Mouse (Mus musculus) cerebral cortex, adult 2 months (tissue): ENCODE data around the gene Polr2c.

Source experiments
- WGBS: fragments of 180-500 bp; shearing (Covaris S2); methylation state at CpG from one replicate; pipeline ENCODE4 v1.1.7; 2018; 5-methylcytosine and 5-hydroxymethylcytosine counted together

Gene Polr2c

DNA sequence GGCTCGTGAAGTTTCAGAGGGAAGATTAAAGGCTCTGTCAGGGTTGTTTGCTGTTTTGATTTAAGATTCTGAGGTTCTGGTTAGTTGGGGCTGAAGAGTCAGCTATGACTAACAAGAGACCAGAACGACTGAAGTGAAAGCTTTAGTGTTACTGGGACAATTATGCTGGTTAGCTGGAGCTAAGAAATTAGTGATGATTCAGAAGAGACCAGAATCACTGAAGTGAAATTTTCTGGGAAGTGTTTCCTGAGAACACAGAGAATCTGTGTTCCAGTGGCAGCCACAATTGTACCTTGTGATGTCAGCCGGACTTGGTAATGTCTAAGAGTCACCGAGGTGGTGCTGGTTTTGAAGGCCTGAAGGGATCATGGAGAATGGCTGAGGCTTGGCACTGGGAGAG, 23.5 kb downstream of the Polr2c start:
- WGBS, result 86% methylated on average over 4 of the region's 4 CpGs

DNA sequence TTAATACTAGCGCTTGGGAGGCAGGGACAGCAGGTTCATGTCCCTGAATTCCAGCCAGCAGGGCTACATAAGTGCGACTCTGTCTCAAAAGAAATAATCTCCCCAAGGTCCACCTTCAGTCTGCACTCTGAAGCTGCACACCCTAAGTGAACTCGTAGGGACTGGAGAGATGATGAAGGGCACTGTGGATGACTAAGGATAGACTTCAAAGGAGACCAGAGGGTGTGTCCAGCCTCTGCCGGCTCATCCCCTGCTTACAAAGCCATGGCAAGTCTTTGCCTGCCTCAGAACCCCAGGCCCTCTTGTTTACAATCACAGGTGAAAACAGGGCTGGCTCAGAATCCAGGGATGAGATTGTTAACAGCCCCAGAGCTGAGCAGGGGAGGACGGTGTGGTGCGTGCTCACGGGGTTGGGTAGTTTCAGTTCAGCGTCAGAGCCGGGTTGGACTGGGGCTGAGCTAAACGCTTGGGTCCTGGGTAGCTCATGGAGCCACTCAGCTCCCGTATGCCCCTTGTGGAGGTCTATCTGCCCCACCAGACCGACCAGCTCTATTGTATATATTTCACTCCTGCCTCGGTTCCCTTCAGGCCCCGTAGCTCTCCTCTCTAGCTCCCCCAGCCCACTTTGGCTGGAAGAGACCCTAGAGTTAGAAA, 31.3 kb downstream of the Polr2c start:
- 56% methylated on average over 14 of the region's 14 CpGs for WGBS

DNA sequence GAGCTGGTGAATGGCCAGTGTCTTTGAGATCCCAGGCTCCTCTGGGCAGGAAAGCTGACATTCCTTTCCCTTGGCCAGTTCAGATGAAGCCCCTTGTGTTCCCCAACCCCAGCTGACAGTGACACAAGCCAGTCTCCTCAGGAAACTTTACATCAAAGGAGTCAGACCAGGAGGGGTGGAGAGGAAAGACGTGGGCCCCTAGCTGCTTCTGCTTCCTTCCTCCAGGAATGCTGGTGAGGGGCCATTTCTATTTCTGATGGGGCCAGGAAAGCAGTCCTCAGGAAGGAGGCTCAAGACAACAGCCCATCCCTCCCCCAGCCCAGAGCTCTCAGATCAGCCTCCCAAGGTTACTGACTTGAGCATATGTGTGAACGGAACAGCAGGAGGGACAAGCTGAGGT, 35.7 kb downstream of the Polr2c start:
- 75% methylated on average over 2 of the region's 2 CpGs for WGBS

DNA sequence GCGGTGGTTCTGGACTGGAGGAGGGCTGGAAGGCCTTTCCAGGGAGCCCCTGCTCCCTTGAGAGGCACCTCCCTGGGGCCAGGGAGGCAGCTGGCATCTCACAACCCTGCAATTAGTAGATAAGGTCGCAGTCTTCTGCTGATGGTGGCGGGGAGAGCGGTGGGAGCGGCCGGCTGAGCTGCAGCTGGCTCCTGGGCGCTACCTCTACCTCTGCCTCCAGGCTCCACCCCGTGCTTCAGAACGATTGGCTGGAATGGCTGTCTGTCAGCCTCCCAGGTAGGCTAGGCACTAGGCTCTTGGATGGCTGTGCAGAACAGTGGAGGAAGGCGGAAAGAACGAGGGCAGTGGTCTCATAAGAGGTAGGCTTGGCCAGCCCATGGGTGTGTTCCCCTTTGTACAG, 42.0 kb downstream of the Polr2c start:
- WGBS, result 49% methylated on average over 11 of the region's 11 CpGs

DNA sequence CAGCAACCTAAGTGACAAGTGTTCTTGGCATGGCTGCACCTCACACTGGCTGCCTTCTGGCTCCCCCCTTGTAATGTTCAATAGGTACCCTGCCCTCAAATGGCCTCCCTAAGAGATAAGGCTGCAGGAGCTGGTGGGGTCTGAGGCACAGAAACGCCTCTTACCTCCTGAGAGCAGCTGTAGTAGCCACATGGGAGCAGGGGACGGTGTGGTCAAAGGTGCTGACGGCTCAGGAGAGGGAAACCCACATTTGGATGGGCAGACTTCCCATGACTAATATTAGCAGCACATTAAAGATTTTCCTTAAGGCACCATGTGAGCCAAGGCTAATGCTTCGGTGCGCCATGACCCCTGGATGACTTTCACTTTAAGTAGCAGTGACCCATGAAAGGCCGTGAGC, 43.4 kb downstream of the Polr2c start:
- 60% methylated on average over 6 of the region's 6 CpGs for WGBS

DNA sequence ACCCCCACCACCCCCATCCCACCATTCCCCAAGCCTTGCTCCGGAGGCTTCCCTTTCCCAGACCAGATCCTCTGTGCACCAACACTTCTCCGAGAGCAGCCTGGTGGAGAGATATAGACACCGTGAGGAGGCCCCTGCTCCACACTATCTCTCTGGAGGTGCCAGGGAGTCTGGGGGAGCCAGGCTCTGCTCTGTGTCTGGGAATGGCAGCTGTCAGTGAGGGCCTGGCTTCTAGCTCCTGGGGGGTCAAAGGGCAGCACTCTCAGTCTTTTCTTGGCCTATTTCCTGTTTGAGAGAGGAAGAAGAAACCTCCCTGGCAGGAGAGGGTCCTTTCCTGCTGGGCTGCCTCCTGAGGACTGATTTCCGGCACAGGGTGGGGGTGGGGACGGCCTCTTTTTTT, 43.8 kb downstream of the Polr2c start:
- 62% methylated on average over 5 of the region's 5 CpGs for WGBS

DNA sequence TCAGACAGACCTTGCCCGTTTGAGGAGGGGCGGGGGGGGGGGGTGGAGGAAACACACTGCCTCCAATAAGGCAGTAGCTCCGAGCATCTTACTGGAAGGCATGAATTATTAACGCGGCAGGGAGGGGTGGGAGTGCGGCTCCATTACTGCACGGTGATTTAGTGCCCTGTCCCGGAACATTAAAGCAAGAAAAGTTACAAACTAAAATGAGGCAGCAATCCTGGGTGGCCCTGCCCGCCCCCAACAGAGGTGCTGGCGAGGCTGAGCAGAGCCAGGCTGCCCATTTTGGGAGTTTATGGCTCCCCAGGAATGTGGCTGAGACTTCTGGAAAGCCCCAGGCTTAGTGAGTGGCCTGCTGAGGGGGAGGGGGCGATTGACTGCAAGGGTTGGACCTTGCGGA, 46.5 kb downstream of the Polr2c start:
- WGBS, result 82% methylated on average over 12 of the region's 12 CpGs

DNA sequence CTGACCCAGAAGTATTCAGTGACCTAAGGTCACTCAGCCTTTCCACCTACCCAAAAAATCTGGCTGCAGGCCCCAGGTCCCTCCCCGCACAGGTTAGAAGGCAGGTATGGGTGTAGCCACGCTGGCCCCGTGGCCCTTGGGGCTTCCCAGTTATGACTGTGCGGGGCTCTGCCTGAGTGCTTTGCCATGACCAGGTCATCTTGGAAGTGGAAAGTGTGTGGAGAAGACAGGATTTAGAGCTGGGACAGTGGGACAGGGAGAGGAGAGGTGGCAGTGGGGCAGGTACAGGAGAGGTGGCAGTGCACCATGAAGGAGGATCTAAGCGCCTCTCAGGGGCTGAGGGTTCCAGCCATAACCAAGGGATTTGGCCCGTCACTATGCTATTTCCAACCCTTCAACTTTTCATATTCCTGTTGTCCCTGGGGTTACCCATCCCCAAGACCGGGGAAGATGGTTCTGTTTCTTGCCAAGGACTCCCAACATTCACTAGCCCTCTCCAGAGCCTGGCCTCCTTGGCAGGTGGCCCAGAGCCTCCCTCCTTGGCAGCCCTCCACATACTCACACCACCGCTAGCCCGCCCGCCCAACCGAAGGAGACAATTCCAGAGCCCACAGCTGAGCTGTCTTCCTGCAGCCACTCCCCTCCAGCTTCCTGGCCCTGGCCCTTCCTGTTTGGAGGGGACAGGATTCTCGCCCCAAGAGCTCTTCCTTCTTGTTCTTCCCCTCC, 47.4 kb downstream of the Polr2c start:
- 69% methylated on average over 12 of the region's 12 CpGs for WGBS

DNA sequence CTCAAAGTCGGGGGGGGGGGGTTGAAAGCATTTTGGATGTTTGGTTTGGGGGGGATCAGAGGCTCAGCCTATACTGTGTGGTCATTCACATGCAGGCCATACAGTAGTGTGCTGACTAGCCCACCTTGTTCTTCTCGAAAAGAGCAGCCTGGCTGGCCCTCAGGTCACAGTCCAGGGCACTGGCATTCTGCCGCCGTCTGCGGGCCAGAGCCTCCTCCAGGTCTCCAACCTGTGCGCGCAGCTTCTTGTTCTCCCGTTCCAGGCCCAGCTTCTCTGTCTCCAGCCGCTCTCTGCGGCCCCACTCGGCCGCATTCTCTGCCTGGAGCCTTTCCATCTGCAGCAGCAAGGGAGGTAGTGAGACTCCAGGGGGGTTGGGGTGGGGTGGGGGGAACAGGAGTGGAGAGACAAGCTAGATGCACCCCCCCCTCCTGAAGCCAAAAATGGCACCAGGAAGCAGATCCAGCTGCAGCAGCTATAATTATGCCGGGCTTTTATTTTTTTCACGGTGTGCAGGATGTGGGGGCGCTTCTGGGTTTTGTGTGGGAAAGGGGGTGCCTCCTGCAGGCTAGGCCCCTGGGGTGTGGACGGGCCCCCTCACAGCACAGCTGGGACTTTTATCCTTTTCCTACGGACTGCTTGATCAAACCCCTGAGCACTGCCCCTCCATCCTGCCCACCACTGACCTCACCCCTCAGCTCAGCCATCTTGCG, 50.5 kb downstream of the Polr2c start:
- 73% methylated on average over 18 of the region's 18 CpGs for whole genome bisulfite sequencing

DNA sequence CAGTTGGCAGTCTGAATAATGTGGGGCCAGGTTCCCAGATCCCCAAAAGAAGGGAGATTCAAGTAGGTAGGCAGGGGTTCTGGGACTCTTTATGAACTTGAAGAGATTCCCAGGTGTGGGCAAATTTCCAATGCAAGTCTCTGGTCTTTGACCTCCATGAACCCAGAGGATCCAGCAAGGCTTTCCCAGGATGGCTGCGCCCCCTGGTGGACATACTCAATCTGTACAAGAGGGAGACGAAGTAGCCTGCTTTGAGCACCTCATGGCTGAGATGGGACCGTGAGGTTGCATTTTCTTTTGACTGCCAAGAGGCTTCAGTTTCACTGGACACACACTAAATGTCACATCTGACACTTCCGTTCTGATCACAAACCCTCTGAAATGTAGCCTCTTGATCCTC, 51.6 kb downstream of the Polr2c start:
- 21% methylated on average over 4 of the region's 4 CpGs for WGBS

DNA sequence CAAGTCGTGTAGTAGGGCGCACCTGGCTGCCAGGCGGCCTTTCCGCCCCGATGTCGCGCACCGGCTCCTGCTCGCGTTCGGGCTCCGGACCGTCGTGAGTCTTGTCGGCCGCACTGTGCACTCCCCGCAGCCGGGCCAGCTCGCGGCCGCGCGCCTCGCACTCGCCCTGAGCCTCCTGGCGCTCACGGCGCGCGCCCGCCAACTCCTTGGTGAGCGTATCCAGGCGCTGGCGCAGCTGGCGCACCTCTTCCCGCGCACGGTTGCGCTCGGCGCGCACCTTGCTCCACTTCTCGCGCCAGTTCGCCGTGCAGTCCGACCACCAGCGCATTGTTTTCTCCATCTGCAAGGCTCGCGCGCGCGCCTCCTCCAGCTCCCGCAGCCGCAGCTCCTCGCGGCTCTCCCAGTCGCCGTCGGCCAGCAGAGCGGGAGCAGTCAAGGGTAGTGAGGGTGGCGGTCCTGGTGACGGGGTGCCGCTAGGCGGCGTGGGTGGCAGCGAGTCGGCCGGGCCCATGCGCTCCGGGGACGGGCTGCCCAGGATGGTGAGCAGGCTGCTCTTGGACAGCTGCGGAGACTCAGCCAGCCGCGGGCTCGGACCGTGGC, 55.9 kb downstream of the Polr2c start:
- WGBS, result 26% methylated on average over 77 of the region's 77 CpGs

DNA sequence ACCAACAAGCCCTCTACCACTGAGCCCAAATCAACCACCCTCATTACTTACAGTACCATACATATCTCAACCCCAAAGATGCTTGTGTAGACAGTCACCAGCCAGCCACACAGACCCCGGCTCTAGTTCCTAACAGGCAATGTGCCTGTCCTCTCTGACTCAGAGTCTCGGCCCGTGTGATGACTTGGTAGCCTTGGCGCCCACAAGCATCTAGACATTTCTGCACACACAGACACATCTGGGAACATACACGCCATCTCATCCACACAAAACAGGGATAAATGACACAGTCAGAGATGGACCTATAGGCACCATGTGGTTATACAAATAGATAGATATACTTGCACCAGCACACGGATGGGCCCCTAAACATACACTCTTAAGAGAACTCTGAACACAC, 57.0 kb downstream of the Polr2c start:
- WGBS, result 81% methylated on average over 6 of the region's 6 CpGs

DNA sequence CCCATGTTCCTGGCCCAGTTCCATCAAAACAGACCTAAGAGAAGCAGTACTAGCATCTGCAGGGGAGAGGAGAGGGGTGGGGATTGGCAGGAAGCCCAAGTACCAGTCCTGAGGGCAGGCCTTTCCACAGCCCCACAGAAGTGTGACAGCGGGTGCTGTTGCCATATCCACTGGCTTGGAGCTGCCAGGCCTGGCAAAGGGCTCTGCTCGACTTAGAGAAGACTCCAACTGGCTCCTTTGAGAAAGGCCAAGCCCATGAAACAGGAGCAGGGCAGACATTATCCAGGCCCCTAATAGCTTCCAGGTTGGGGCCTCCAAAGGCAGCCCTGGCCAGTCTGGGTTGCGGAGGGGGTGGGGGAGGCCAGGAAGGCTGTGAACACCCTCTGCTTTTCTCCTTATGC, 57.5 kb downstream of the Polr2c start:
- WGBS, result 75% methylated on average over 3 of the region's 3 CpGs

DNA sequence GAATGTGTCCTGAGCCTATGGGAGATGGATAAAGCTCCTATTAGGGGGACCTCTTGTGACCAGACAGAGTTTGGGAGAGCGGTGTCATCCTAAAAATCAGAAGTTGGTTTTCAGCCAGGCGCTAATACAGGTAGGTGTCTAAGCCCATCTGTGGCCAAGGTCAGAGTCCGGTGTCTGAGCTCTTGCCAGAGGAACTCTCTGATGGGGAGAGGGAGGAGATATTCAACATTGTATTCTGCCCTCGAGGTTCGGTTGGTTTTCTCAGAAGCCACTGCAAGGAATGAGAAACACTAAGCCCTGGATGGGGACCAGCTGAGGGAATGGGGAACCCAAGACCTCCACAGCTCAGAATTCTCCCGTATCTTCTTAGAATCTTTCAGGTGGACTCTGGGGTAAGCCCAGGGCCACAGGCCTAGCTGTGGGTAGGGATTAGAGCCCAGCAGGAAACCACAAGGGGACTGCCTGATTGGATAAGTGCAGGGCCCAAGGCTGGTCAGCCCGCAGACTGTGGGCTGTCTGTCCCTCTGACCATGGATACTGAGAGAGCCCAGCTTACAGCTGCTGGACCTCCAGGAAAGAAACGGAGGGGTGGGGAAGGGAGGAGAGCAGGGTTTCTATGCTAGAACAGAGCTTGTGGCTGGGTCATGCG, 59.2 kb downstream of the Polr2c start:
- WGBS, result 74% methylated on average over 9 of the region's 9 CpGs

DNA sequence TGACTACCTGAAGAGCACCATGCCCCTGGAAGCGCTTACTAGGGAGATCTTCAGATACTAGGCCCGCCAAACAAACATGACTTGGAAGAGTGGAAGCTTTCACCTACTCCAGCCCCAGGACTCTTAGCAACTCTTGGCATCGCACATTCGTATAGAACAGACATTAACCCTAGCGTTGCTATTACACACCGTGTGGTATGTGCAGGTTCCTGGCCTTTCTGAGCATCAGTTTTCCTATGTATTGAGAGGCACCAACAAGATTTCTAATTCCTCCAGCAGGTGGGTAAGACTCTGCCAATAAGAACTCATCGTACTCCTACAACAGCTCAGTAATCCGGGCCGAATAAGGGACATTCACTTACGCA, 59.7 kb downstream of the Polr2c start:
- WGBS, result 38% methylated on average over 10 of the region's 10 CpGs

DNA sequence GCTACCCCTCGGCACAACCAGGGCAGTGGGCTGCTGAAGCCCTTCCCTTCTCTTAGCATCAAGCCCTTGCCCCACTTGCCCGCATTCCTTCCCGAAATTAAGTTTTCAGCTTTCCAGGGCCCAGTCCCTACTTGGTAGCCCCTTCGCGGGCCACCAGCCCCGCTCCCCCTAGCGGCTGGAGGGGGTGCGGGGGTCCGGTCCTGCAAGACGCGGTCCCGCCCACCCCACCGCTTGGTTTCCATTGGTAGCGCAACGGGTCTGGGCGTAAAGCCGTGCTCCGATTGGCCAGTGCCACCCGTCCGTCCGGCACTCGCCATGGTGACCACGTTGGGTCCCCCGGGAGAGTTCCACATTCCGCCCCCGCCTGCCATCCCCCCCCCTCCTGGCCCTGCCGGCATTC, 60.1 kb downstream of the Polr2c start:
- WGBS, result 2% methylated on average over 25 of the region's 27 CpGs

DNA sequence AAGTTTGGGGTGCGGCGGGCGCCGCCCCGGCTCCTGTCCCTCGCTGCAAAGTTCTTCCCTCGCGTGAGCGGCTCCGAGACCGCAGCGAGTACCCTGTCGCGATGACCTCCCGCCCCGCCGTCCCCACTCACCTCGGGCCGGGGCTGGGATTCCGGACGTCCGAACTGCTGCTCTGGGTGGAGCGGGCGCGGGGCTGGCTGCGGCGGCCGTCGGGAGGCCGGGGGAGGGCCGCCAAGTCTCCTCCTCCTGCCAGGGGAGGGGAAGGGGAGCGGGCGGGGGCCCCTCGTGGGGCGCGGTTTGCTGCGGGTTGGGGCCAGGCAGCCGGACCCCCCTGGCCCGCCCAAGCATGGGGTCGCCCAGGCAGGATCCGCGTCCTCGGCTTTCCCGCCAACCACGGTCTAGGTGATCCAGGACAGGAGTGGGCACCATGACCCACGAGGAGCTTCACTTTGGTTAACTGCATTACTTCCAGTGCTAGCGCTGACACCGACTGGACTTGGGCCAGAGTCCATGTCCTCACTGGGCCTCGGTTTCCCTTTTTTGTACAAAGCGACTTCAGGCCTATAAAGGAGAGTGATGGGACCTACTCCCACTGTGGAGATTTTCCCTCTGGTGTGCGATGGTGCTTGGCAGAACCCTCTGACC, 60.7 kb downstream of the Polr2c start, which contains the start of gene Ccdc102a:
Ccdc102a (minus strand) TSS at position 248 of the 645 bp plus-strand sequence.
- WGBS, result 6% methylated on average over 51 of the region's 51 CpGs

DNA sequence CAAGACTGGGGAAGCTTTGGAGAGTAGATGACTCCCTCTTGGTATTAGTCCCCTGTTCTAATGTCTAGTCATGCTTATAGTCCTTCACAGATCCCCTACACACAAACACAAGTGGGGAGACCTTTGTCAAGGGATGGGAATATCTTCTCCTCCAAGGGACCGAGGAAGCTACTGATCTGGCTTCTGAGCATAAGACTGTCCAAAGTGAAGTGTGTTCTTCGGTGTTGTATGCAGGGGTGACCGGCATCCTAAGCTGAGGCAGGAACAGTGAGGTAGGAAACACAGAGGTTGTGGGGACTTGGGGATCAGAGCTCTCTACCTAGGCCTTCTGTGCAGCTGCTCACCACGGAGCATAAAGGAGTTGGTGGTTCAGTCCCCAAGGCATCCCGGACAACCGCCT, 64.9 kb downstream of the Polr2c start:
- 74% methylated on average over 6 of the region's 6 CpGs for WGBS

DNA sequence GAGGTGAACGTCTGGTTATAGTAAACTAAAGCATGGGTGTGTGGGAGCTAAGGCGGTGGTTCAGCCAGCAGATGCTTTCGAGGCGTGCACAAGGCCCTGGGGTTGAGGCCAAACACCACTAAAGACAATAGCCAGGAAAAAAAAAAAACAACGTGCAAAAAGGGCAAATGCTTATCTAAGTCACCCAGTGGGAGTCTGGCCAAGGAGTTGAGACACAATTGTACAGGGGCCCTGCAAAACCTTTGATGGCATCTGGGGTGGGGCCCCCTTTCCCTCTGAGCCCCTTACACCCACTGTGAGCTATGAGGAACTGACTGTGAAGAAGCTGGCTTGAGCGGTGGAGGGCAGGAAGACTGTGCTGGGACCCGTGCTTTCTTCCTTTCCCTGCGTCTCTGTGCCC, 65.4 kb downstream of the Polr2c start:
- WGBS, result 52% methylated on average over 8 of the region's 8 CpGs
